In genomic region chr10:39210031-39210430, GRCm38 (mm10) we compare ENCODE assay signal across 19 mouse cellular contexts. TPM values are rescaled to one million over a fixed set of nuclear protein-coding genes. Genes with fewer than 3 reads are reported as not detected.
A peak's percentile ranks its signal among the peaks of the same experiment; 100 is the strongest.
DNase-seq lines count a peak whose midpoint lies in the region; ATAC-seq and TF ChIP-seq lines count a peak whose summit lies in the region.
"Had no signal": no experiment of that assay in that cellular context is flagged by ENCODE, and none has a peak within 500 bp of the region (broad histone marks: within the 10 kb centered on the region; RNA-seq: fewer than 3 reads in every experiment).

No protein-coding gene starts in this region.

- no peak overlapping the region for H3K4me3 ChIP-seq in forebrain, embryonic 11.5 days (ENCODE audit: low read depth, low read length)
- H3K4me3 ChIP-seq in forebrain, postnatal 0 days (ENCODE audit: low read depth, low read length): no peak overlapping the region
- H3K4me3 ChIP-seq in limb, embryonic 12.5 days (replicated peaks): no peak overlapping the region
- H3K4me3 ChIP-seq in midbrain, postnatal 0 days (ENCODE audit: low read depth, low read length): no peak overlapping the region
- H3K4me3 ChIP-seq: left cerebral cortex, adult 2 months; lung, embryonic 15.5 days; stomach, embryonic 15.5 days had no signal

- H3K36me3 ChIP-seq in forebrain, embryonic 11.5 days (ENCODE audit: control insufficient read depth, insufficient read depth, low read length): no peaks in the 10 kb centered on the region
- H3K36me3 ChIP-seq in forebrain, postnatal 0 days (ENCODE audit: insufficient read depth): no peaks in the 10 kb centered on the region
- no peaks in the 10 kb centered on the region for H3K36me3 ChIP-seq in limb, embryonic 12.5 days
- H3K36me3 ChIP-seq in midbrain, postnatal 0 days (ENCODE audit: insufficient read depth, low read length): no peaks in the 10 kb centered on the region
- H3K36me3 ChIP-seq: lung, embryonic 15.5 days; stomach, embryonic 15.5 days had no signal

- no peak overlapping the region for H3K4me2 ChIP-seq in forebrain, embryonic 11.5 days (ENCODE audit: low read depth, low read length, severe bottlenecking)
- no peak overlapping the region for H3K4me2 ChIP-seq in forebrain, postnatal 0 days (ENCODE audit: low read depth)
- no peak overlapping the region for H3K4me2 ChIP-seq in limb, embryonic 12.5 days
- H3K4me2 ChIP-seq in midbrain, postnatal 0 days (ENCODE audit: low read depth, low read length, poor library complexity, severe bottlenecking): no peak overlapping the region
- H3K4me2 ChIP-seq: heart, embryonic 11.5 days; liver, embryonic 11.5 days; lung, embryonic 15.5 days; stomach, embryonic 15.5 days had no signal

- no peaks in the 10 kb centered on the region for H3K27me3 ChIP-seq in forebrain, embryonic 11.5 days (ENCODE audit: control insufficient read depth, insufficient read depth, low read length)
- H3K27me3 ChIP-seq in forebrain, postnatal 0 days (ENCODE audit: insufficient read depth, low read length): no peaks in the 10 kb centered on the region
- H3K27me3 ChIP-seq in limb, embryonic 12.5 days: no peaks in the 10 kb centered on the region
- no peaks in the 10 kb centered on the region for H3K27me3 ChIP-seq in midbrain, postnatal 0 days (ENCODE audit: insufficient read depth, low read length)
- H3K27me3 ChIP-seq: lung, embryonic 15.5 days; stomach, embryonic 15.5 days had no signal

- H3K9ac ChIP-seq in forebrain, embryonic 11.5 days (ENCODE audit: low read length): no peak overlapping the region
- H3K9ac ChIP-seq in forebrain, postnatal 0 days: no peak overlapping the region
- no peak overlapping the region for H3K9ac ChIP-seq in limb, embryonic 12.5 days (replicated peaks)
- no peak overlapping the region for H3K9ac ChIP-seq in midbrain, postnatal 0 days (replicated peaks; ENCODE audit: low read length, poor library complexity, severe bottlenecking)
- H3K9ac ChIP-seq: lung, embryonic 15.5 days; stomach, embryonic 15.5 days had no signal

- no peaks in the 10 kb centered on the region for H3K9me3 ChIP-seq in forebrain, embryonic 11.5 days (ENCODE audit: control insufficient read depth, low read length)
- no peaks in the 10 kb centered on the region for H3K9me3 ChIP-seq in forebrain, postnatal 0 days (ENCODE audit: low read length)
- peaks cover 11% of the 10 kb centered on the region; the same call in 1 of the 2 replicates for H3K9me3 ChIP-seq in limb, embryonic 12.5 days
- H3K9me3 ChIP-seq in midbrain, postnatal 0 days (ENCODE audit: low read length): peaks cover 5% of the 10 kb centered on the region; the same call in 1 of the 2 replicates
- H3K9me3 ChIP-seq: lung, embryonic 15.5 days had no signal

- peak overlapping the region; percentile 53; the same call in 1 of the 2 replicates for H3K27ac ChIP-seq in forebrain, embryonic 11.5 days (ENCODE audit: low read depth, low read length)
- peak overlapping the region; percentile 72 for H3K27ac ChIP-seq in forebrain, postnatal 0 days (ENCODE audit: low read depth, low read length)
- peak overlapping the region; percentile 42; the same call in 1 of the 2 replicates for H3K27ac ChIP-seq in limb, embryonic 12.5 days
- peak overlapping the region; percentile 82 for H3K27ac ChIP-seq in midbrain, postnatal 0 days (ENCODE audit: low read depth, low read length)
- H3K27ac ChIP-seq: lung, embryonic 15.5 days; stomach, embryonic 15.5 days had no signal

- no peak for TF ChIP-seq CTCF in forebrain, postnatal 0 days (IDR thresholded peaks at IDR 0.05; ENCODE audit: low read depth)
- TF ChIP-seq CTCF in midbrain, postnatal 0 days (IDR thresholded peaks at IDR 0.05): no peak

- ATAC-seq in forebrain, embryonic 11.5 days (replicated peaks; ENCODE audit: low FRiP score): no peak
- no peak for ATAC-seq in forebrain, postnatal 0 days
- ATAC-seq in limb, embryonic 12.5 days (ENCODE audit: insufficient number of reproducible peaks, insufficient read depth, low FRiP score, low TSS enrichment, low read depth): no peak
- ATAC-seq in midbrain, postnatal 0 days (ENCODE audit: low FRiP score): no peak

- DNase-seq in forebrain, embryonic 11.5 days (ENCODE audit: low spot score): no peak
- no peak for DNase-seq in forebrain, postnatal 0 days
- DNase-seq in midbrain, postnatal 0 days (ENCODE audit: low spot score): no peak
- DNase-seq in adrenal gland, postnatal 4 days (ENCODE audit: low spot score in 2 of 2): no peak
- no peak for DNase-seq in thymus, postnatal 0 days (ENCODE audit: low spot score)
- DNase-seq in cerebellum, adult 11-12 months: no peak
- DNase-seq: gastrocnemius, postnatal 10 days; heart, postnatal 4 days; kidney, adult 8-10 months; retina, postnatal 1 day; thymus, postnatal 14 days had no signal

- H3K4me1 ChIP-seq in forebrain, embryonic 11.5 days (replicated peaks; ENCODE audit: control insufficient read depth, insufficient read depth, low read length): 0 out of 2 replicates have a peak, but pooled peaks cover 4% of the 10 kb centered on the region
- H3K4me1 ChIP-seq in forebrain, postnatal 0 days (ENCODE audit: insufficient read depth): peaks cover 5% of the 10 kb centered on the region; the same call in 1 of the 2 replicates
- H3K4me1 ChIP-seq in limb, embryonic 12.5 days (replicated peaks): peaks cover 32% of the 10 kb centered on the region
- H3K4me1 ChIP-seq in midbrain, postnatal 0 days (ENCODE audit: insufficient read depth, low read length): peaks cover 15% of the 10 kb centered on the region
- H3K4me1 ChIP-seq: lung, embryonic 15.5 days; stomach, embryonic 15.5 days had no signal

RNA-seq across cellular contexts. Expression of gene Ccn6, which starts 46.4 kb away (rescaled TPM):
- polyA plus RNA-seq in forebrain, embryonic 11.5 days (2014; fragmentation: Nextera tagmentation; extraction: Ambion mirVana): 0.27 and 0.31 TPM in 2 replicates
- 1.9 TPM in 1 of 2 replicates, not detected in the other for total RNA-seq in forebrain, postnatal 0 days (2014; rRNA removed)
- 0.18 and 0.21 TPM in 2 replicates for polyA plus RNA-seq in forebrain, postnatal 0 days (2015; fragmentation: Nextera tagmentation; extraction: Ambion mirVana)
- 0.31 and 0.42 TPM in 2 replicates for polyA plus RNA-seq in limb, embryonic 12.5 days (2016; fragmentation: Nextera tagmentation; extraction: Ambion mirVana)
- 0.38 and 0.93 TPM in 2 replicates for total RNA-seq in midbrain, postnatal 0 days (2014; rRNA removed)
- polyA plus RNA-seq in midbrain, postnatal 0 days (2015; fragmentation: Nextera tagmentation; extraction: Ambion mirVana): 0.32 and 0.37 TPM in 2 replicates
- total RNA-seq in adrenal gland, postnatal 4 days (2021): 1 to 10 TPM in 1 of 2 experiments, under 1 TPM in 1; 0.62 to 1.2 TPM
- polyA plus RNA-seq in thymus, postnatal 0 days (2015; fragmentation: Nextera tagmentation; extraction: Ambion mirVana): 0.36 and 1.6 TPM in 2 replicates
- total RNA-seq: heart, postnatal 4 days; megakaryocyte progenitor cell, adult 5-6 weeks had no signal
- polyA plus RNA-seq: large intestine, adult 2 months had no signal
